Mouse (Mus musculus) megakaryocyte-erythroid progenitor cell, adult 5-6 weeks (primary cell): ENCODE results near the gene Proser1. TPM values are rescaled to one million over a fixed set of nuclear protein-coding genes. Genes with fewer than 3 reads are reported as not detected.

Experiments used
- ATAC-seq: replicated peaks from 2 replicates; pipeline ENCODE4 v1.8.0; 2016; ENCODE audit warnings: mild to moderate bottlenecking, inconsistent platforms; ENCODE audit not compliant: severe bottlenecking, poor library complexity, low FRiP score, low TSS enrichment
- total RNA-seq, 2 experiments: library from RNA; stranded (forward) in 1 of 2; stranded (reverse) in 1 of 2; fragments of 200-1000, 215-1000 nt in 1 of 2; fragments of >200 nt in 1 of 2; fragmentation: Nextera tagmentation in 1 of 2; gene quantifications; 2 replicates each; pipeline ENCODE4 v1.2.3; 2014 to 2017

Proser1 gene
- total RNA-seq, 2 experiments from 2014 or later = 12.5 to 40.2 TPM

DNA sequence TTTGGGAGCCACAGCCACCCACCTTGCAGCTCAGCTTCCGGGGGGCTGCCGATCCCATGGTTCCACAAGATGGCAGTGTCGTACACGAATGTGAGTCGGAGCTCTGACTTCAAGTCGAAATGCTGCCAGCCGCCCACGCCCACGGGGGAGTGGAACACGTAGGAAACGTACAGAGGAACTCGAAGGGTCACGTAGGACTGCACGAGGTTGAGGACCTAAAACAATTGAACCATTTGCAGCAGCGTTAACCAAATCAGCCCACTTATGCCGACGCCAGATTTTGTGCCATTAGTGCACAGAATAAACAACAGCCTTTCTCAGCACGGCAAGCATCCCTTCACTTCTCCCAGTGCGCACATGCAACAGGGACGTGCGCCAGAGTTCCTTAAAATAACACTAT, 62.3 kb downstream of the Proser1 start:
- ATAC-seq = peak; percentile 87

DNA sequence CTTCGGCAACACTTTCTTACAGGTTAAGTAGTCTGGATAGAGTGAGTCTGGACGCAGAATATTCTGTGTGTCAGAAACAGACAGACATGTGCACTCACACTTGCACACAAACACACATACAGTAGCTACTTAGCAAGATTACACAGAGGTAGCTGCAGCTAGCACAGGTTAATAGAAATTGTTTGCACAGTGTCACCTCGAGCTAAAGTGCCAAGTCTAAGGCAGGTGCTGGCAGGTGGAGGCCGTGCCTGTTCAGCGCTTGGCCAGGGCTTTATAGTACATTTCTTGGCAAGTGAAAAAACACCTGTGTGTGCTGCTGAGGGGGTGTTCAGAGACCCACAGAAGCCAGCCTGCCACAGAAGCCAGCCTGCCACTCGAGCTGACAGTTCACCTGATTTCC, 66.8 kb downstream of the Proser1 start:
- no peak for ATAC-seq

Other genes starting within 250 kb of the Proser1 start
- 8.2 and 15.1 TPM in 2 replicates for gene Nhlrc3, start 334 bp upstream of the Proser1 start, total RNA-seq (2014; fragmentation: Nextera tagmentation)
- 6.9 and 8.5 TPM in 2 replicates for gene Nhlrc3, start 334 bp upstream of the Proser1 start, total RNA-seq (2017)
- gene Stoml3, start 25.0 kb downstream of the Proser1 start, total RNA-seq (2014; fragmentation: Nextera tagmentation) = not detected in 2 replicates
- gene Stoml3, start 25.0 kb downstream of the Proser1 start, total RNA-seq (2017) = not detected in 2 replicates
- gene Frem2, start 193.7 kb downstream of the Proser1 start, total RNA-seq (2014; fragmentation: Nextera tagmentation) = not detected in 2 replicates
- not detected in 2 replicates for gene Frem2, start 193.7 kb downstream of the Proser1 start, total RNA-seq (2017)